Mouse (Mus musculus): ENCODE results near the gene Mfsd4b5. TPM values are rescaled to one million over a fixed set of nuclear protein-coding genes. Genes with fewer than 3 reads are reported as not detected.

The Mfsd4b5 gene
- total RNA-seq, 1 experiment, result 0.18 TPM

GRCm38 (mm10) chr10:39961906-39962305 lies 24.5 kb downstream of the Mfsd4b5 start:
- no peak for TF ChIP-seq ZC3H11A (IDR thresholded peaks at IDR 0.05; ENCODE audit: borderline replicate concordance, low read depth, low read length)
- TF ChIP-seq CHD2 (IDR thresholded peaks at IDR 0.05; ENCODE audit: low read depth, low read length), result no peak
- no peak for TF ChIP-seq MAFK (IDR thresholded peaks at IDR 0.05; ENCODE audit: insufficient read depth, low read depth, low read length)
- no peak for TF ChIP-seq ZNF384 (IDR thresholded peaks at IDR 0.05; ENCODE audit: low read depth, low read length)
- TF ChIP-seq HCFC1 (IDR thresholded peaks at IDR 0.05; ENCODE audit: borderline replicate concordance, insufficient read depth, low read length), result no peak
- H3K4me1 ChIP-seq (ENCODE audit: control insufficient read depth in 2 of 2, insufficient read depth in 2 of 2, low read length in 2 of 2, poor library complexity in 1 of 2), result no peaks in the 10 kb centered on the region
- no peak for DNase-seq (ENCODE audit: low read depth, low spot score)
- H3K36me3 ChIP-seq (ENCODE audit: control insufficient read depth, insufficient read depth, low read length, poor library complexity, severe bottlenecking), result no peaks in the 10 kb centered on the region
- H3K9ac ChIP-seq (ENCODE audit: insufficient read depth, low read depth, low read length, poor library complexity, severe bottlenecking), result no peak overlapping the region
- in situ Hi-C loops (cut with MboI; ENCODE audit: low sequenced_read_pairs in 2 of 2, unreplicated experiment in 2 of 2), result no loop called here
- H3K9me3 ChIP-seq (ENCODE audit: control insufficient read depth, insufficient read depth, low read depth, low read length), result no peaks in the 10 kb centered on the region
- no peak overlapping the region for H3K4me3 ChIP-seq (ENCODE audit: insufficient read depth in 1 of 2, low read depth in 1 of 2, low read length in 2 of 2, poor library complexity in 1 of 2, severe bottlenecking in 1 of 2)
- H3K27ac ChIP-seq (ENCODE audit: insufficient read depth, low read depth, low read length, poor library complexity, severe bottlenecking), result no peak overlapping the region

GRCm38 (mm10) chr10:39960441-39960822 lies 26.0 kb downstream of the Mfsd4b5 start:
- in situ Hi-C loops (cut with MboI; ENCODE audit: low sequenced_read_pairs in 2 of 2, unreplicated experiment in 2 of 2), result no loop called here
- H3K9ac ChIP-seq (ENCODE audit: insufficient read depth, low read depth, low read length, poor library complexity, severe bottlenecking), result no peak overlapping the region
- no peak for DNase-seq (ENCODE audit: low read depth, low spot score)

GRCm38 (mm10) chr10:39959761-39960440 lies 26.5 kb downstream of the Mfsd4b5 start, which contains the start of gene Mfsd4b3:
TSS of gene Mfsd4b3 (minus strand) at chr10:39960153.
- Histone ChIP-seq H3K4me3 (ENCODE audit: insufficient read depth in 1 of 2, low read depth in 1 of 2, low read length in 2 of 2, poor library complexity in 1 of 2, severe bottlenecking in 1 of 2) (peak within 1 kb of the TSS; percentile 73), H3K9ac (ENCODE audit: insufficient read depth, low read depth, low read length, poor library complexity, severe bottlenecking) (peak within 1 kb of the TSS; percentile 69), H3K4me1 (ENCODE audit: control insufficient read depth in 2 of 2, insufficient read depth in 2 of 2, low read length in 2 of 2, poor library complexity in 1 of 2) (no peaks in the 10 kb centered on the region), H3K27ac (ENCODE audit: insufficient read depth, low read depth, low read length, poor library complexity, severe bottlenecking) (no peak within 1 kb of the TSS), H3K36me3 (ENCODE audit: control insufficient read depth, insufficient read depth, low read length, poor library complexity, severe bottlenecking) (no peaks in the 10 kb centered on the region), H3K9me3 (ENCODE audit: control insufficient read depth, insufficient read depth, low read depth, low read length) (no peaks in the 10 kb centered on the region)
- DNase-seq (ENCODE audit: low read depth, low spot score), result peak; percentile 94
- in situ Hi-C loops (cut with MboI; ENCODE audit: low sequenced_read_pairs in 2 of 2, unreplicated experiment in 2 of 2), result loop anchor here in 1 of 2 experiments (5.0 kb wide), 1 partner anchor 252 kb away; no protein-coding TSS in a partner anchor
- TF ChIP-seq MAFK (IDR thresholded peaks at IDR 0.05; ENCODE audit: insufficient read depth, low read depth, low read length), result no peak
- no peak for TF ChIP-seq HCFC1 (IDR thresholded peaks at IDR 0.05; ENCODE audit: borderline replicate concordance, insufficient read depth, low read length)
- TF ChIP-seq ZNF384 (IDR thresholded peaks at IDR 0.05; ENCODE audit: low read depth, low read length), result no peak
- TF ChIP-seq ZC3H11A (IDR thresholded peaks at IDR 0.05; ENCODE audit: borderline replicate concordance, low read depth, low read length), result no peak; the same call in 1 of the 2 replicates
- no peak for TF ChIP-seq CHD2 (IDR thresholded peaks at IDR 0.05; ENCODE audit: low read depth, low read length)

More at GRCm38 (mm10) chr10:39960441-39960822, 26.0 kb downstream of the Mfsd4b5 start:
- TF ChIP-seq HCFC1 (IDR thresholded peaks at IDR 0.05; ENCODE audit: borderline replicate concordance, insufficient read depth, low read length) (no peak), MAFK (IDR thresholded peaks at IDR 0.05; ENCODE audit: insufficient read depth, low read depth, low read length) (no peak), ZNF384 (IDR thresholded peaks at IDR 0.05; ENCODE audit: low read depth, low read length) (no peak), ZC3H11A (IDR thresholded peaks at IDR 0.05; ENCODE audit: borderline replicate concordance, low read depth, low read length) (no peak), CHD2 (IDR thresholded peaks at IDR 0.05; ENCODE audit: low read depth, low read length) (no peak)
- 0 out of 4 replicates have a peak overlapping the region, but pooled peaks of 1 of the 2 experiments have one; percentile 8 for H3K4me3 ChIP-seq (ENCODE audit: insufficient read depth in 1 of 2, low read depth in 1 of 2, low read length in 2 of 2, poor library complexity in 1 of 2, severe bottlenecking in 1 of 2)
- no peaks in the 10 kb centered on the region for H3K4me1 ChIP-seq (ENCODE audit: control insufficient read depth in 2 of 2, insufficient read depth in 2 of 2, low read length in 2 of 2, poor library complexity in 1 of 2)
- no peaks in the 10 kb centered on the region for H3K9me3 ChIP-seq (ENCODE audit: control insufficient read depth, insufficient read depth, low read depth, low read length)
- no peaks in the 10 kb centered on the region for H3K36me3 ChIP-seq (ENCODE audit: control insufficient read depth, insufficient read depth, low read length, poor library complexity, severe bottlenecking)
- no peak overlapping the region for H3K27ac ChIP-seq (ENCODE audit: insufficient read depth, low read depth, low read length, poor library complexity, severe bottlenecking)

GRCm38 (mm10) chr10:39958266-39958665 lies 28.2 kb downstream of the Mfsd4b5 start:
- no peak overlapping the region for H3K9ac ChIP-seq (ENCODE audit: insufficient read depth, low read depth, low read length, poor library complexity, severe bottlenecking)
- no peak for DNase-seq (ENCODE audit: low read depth, low spot score)
- TF ChIP-seq MAFK (IDR thresholded peaks at IDR 0.05; ENCODE audit: insufficient read depth, low read depth, low read length) (no peak), ZC3H11A (IDR thresholded peaks at IDR 0.05; ENCODE audit: borderline replicate concordance, low read depth, low read length) (no peak), ZNF384 (IDR thresholded peaks at IDR 0.05; ENCODE audit: low read depth, low read length) (no peak), HCFC1 (IDR thresholded peaks at IDR 0.05; ENCODE audit: borderline replicate concordance, insufficient read depth, low read length) (no peak), CHD2 (IDR thresholded peaks at IDR 0.05; ENCODE audit: low read depth, low read length) (no peak)
- H3K9me3 ChIP-seq (ENCODE audit: control insufficient read depth, insufficient read depth, low read depth, low read length), result no peaks in the 10 kb centered on the region
- no peaks in the 10 kb centered on the region for H3K4me1 ChIP-seq (ENCODE audit: control insufficient read depth in 2 of 2, insufficient read depth in 2 of 2, low read length in 2 of 2, poor library complexity in 1 of 2)
- in situ Hi-C loops (cut with MboI; ENCODE audit: low sequenced_read_pairs in 2 of 2, unreplicated experiment in 2 of 2), result loop anchor here in 1 of 2 experiments (5.0 kb wide), 1 partner anchor 254 kb away; no protein-coding TSS in a partner anchor
- H3K36me3 ChIP-seq (ENCODE audit: control insufficient read depth, insufficient read depth, low read length, poor library complexity, severe bottlenecking), result no peaks in the 10 kb centered on the region
- H3K4me3 ChIP-seq (ENCODE audit: insufficient read depth in 1 of 2, low read depth in 1 of 2, low read length in 2 of 2, poor library complexity in 1 of 2, severe bottlenecking in 1 of 2), result no peak overlapping the region
- no peak overlapping the region for H3K27ac ChIP-seq (ENCODE audit: insufficient read depth, low read depth, low read length, poor library complexity, severe bottlenecking)

All from ES-E14 (cell line).